Mouse (Mus musculus) CH12.LX (cell line): Measurements from ENCODE around the gene Cdh23.

ENCODE experiments used
- CTCF ChIP-seq, 2 experiments: IDR thresholded peaks in 1 of 2; conservative IDR thresholded peaks in 1 of 2; 2 replicates each; pipeline ENCODE4 v1.5.1; 2011 to 2012; ENCODE audit warnings: low read depth in 2 of 2, low read length in 2 of 2, improper control_type of control experiment in 1 of 2, inconsistent platforms in 1 of 2, mild to moderate bottlenecking in 1 of 2, moderate library complexity in 1 of 2
- JUND ChIP-seq: conservative IDR thresholded peaks from 2 replicates; pipeline ENCODE4 v1.6.1; 2011; ENCODE audit warnings: low read depth, low read length, improper control_type of control experiment
- MAZ ChIP-seq: IDR thresholded peaks from 2 replicates; pipeline ENCODE4 v1.6.1; 2012; ENCODE audit warnings: low read depth, mild to moderate bottlenecking, inconsistent platforms, low read length, improper control_type of control experiment, moderate library complexity
- POLR2A ChIP-seq: IDR thresholded peaks from 2 replicates; pipeline ENCODE4 v1.6.1; 2011; ENCODE audit warnings: low read depth, mild to moderate bottlenecking, improper control_type of control experiment, low read length
- SMC3 ChIP-seq: IDR thresholded peaks from 2 replicates; pipeline ENCODE4 v1.6.1; 2011; ENCODE audit warnings: low read depth, low read length, improper control_type of control experiment
- TCF12 ChIP-seq: IDR thresholded peaks from 2 replicates; pipeline ENCODE4 v1.6.1; 2014; ENCODE audit warnings: low read depth, mild to moderate bottlenecking, inconsistent platforms, low read length, improper control_type of control experiment

- TF ChIP-seq CTCF (conservative IDR thresholded peaks at IDR 0.05 in 1 of 2, IDR thresholded peaks at IDR 0.05 in 1 of 2; ENCODE audit: low read depth in 2 of 2, low read length in 2 of 2): no peak
- no peak for TF ChIP-seq POLR2A
- no peak for TF ChIP-seq MAZ
- TF ChIP-seq SMC3: no peak
- peak; percentile 48; the same call in 1 of the 2 replicates for TF ChIP-seq TCF12
- no peak for TF ChIP-seq JUND
Observed at GRCm38 (mm10) chr10:60733471-60733870, 37.2 kb upstream of the Cdh23 start.
